ENCODE assay signal across 19 mouse cellular contexts in the genomic region with DNA sequence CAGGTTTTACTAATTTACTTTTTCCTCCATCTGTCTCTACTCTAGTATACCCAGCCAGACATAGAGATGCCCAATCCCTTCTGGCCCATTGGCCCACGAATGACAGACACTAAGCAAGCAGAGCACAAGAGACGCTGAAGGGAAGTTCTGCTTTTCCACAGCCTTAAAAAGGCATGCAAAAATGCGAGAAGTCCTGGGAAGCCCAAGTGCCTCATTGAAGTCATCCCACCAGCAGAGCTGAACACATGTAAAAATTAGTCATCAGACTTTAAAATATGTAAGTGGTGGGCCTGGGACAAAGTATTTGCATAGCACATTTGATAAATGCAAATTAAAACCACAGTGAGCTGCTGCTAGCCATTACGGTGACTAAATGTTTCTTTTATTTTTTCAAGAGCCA.
DNase-seq lines count a peak whose midpoint lies in the region; ATAC-seq and TF ChIP-seq lines count a peak whose summit lies in the region.
"Had no signal": no experiment of that assay in that cellular context is flagged by ENCODE, and none has a peak within 500 bp of the region (broad histone marks: within the 10 kb centered on the region; RNA-seq: fewer than 3 reads in every experiment).

No protein-coding gene starts in this region.

- H3K9ac ChIP-seq in forebrain, postnatal 0 days: no peak overlapping the region
- no peak overlapping the region for H3K9ac ChIP-seq in hindbrain, embryonic 11.5 days (ENCODE audit: low read depth, low read length)
- H3K9ac ChIP-seq: embryonic facial prominence, embryonic 15.5 days; kidney, embryonic 15.5 days; lung, embryonic 15.5 days had no signal

- H3K27ac ChIP-seq in forebrain, postnatal 0 days (ENCODE audit: low read depth, low read length): no peak overlapping the region
- no peak overlapping the region for H3K27ac ChIP-seq in forebrain, embryonic 10.5 days
- peak overlapping the region; percentile 87 for H3K27ac ChIP-seq in embryonic fibroblast, embryonic 13.5 days (ENCODE audit: insufficient read depth, low read length)
- H3K27ac ChIP-seq in hindbrain, embryonic 11.5 days (ENCODE audit: low read depth, low read length): no peak overlapping the region
- H3K27ac ChIP-seq: embryonic facial prominence, embryonic 15.5 days; kidney, embryonic 15.5 days; lung, embryonic 15.5 days had no signal

- no peaks in the 10 kb centered on the region for H3K4me1 ChIP-seq in forebrain, postnatal 0 days (ENCODE audit: insufficient read depth)
- no peaks in the 10 kb centered on the region for H3K4me1 ChIP-seq in forebrain, embryonic 10.5 days
- peaks cover 7% of the 10 kb centered on the region for H3K4me1 ChIP-seq in embryonic fibroblast, embryonic 13.5 days (ENCODE audit: control insufficient read depth, insufficient read depth, low read length)
- no peaks in the 10 kb centered on the region for H3K4me1 ChIP-seq in hindbrain, embryonic 11.5 days (replicated peaks; ENCODE audit: control insufficient read depth, insufficient read depth, low read length)
- H3K4me1 ChIP-seq: embryonic facial prominence, embryonic 15.5 days; kidney, embryonic 15.5 days; lung, embryonic 15.5 days had no signal

- H3K36me3 ChIP-seq in forebrain, postnatal 0 days (ENCODE audit: insufficient read depth): no peaks in the 10 kb centered on the region
- H3K36me3 ChIP-seq in forebrain, embryonic 10.5 days (replicated peaks): no peaks in the 10 kb centered on the region
- H3K36me3 ChIP-seq in hindbrain, embryonic 11.5 days (ENCODE audit: control insufficient read depth, insufficient read depth, low read length): no peaks in the 10 kb centered on the region
- H3K36me3 ChIP-seq: embryonic facial prominence, embryonic 15.5 days; kidney, embryonic 15.5 days had no signal

- H3K9me3 ChIP-seq in forebrain, postnatal 0 days (ENCODE audit: low read length): no peaks in the 10 kb centered on the region
- no peaks in the 10 kb centered on the region for H3K9me3 ChIP-seq in forebrain, embryonic 10.5 days
- H3K9me3 ChIP-seq in hindbrain, embryonic 11.5 days (ENCODE audit: control insufficient read depth, low read length): no peaks in the 10 kb centered on the region
- H3K9me3 ChIP-seq: embryonic facial prominence, embryonic 15.5 days; G1E; kidney, embryonic 15.5 days; lung, embryonic 15.5 days; megakaryocyte, embryonic 14.5 days had no signal

- H3K27me3 ChIP-seq in forebrain, postnatal 0 days (ENCODE audit: insufficient read depth, low read length): no peaks in the 10 kb centered on the region
- H3K27me3 ChIP-seq in forebrain, embryonic 10.5 days (ENCODE audit: poor library complexity, severe bottlenecking): no peaks in the 10 kb centered on the region
- H3K27me3 ChIP-seq in hindbrain, embryonic 11.5 days (ENCODE audit: control insufficient read depth, insufficient read depth, low read length): no peaks in the 10 kb centered on the region
- H3K27me3 ChIP-seq: embryonic facial prominence, embryonic 15.5 days; kidney, embryonic 15.5 days; lung, embryonic 15.5 days; megakaryocyte, embryonic 14.5 days had no signal

- DNase-seq in forebrain, postnatal 0 days: peak; percentile 43
- DNase-seq in forebrain, embryonic 10.5 days (ENCODE audit: extremely low spot score, low spot score): no peak
- peak; percentile 45 to 49 for DNase-seq in layer of hippocampus, adult 8-10 months (ENCODE audit: low spot score in 2 of 2)
- DNase-seq in right cerebral cortex, postnatal 25 days: peak; percentile 25
- no peak for DNase-seq in hindbrain, embryonic 11.5 days (ENCODE audit: low spot score)
- no peak for DNase-seq in ovary, postnatal 36 days (ENCODE audit: low spot score)
- DNase-seq: adrenal gland, postnatal 25 days; cerebellum, postnatal 36 days; heart, adult 11 months; retina, postnatal 1 day; thymus, postnatal 36 days had no signal

- no peak for TF ChIP-seq POLR2A in embryonic fibroblast, embryonic 13.5 days (IDR thresholded peaks at IDR 0.05; ENCODE audit: low read depth, low read length)

- no peak for TF ChIP-seq CTCF in forebrain, postnatal 0 days (IDR thresholded peaks at IDR 0.05; ENCODE audit: low read depth)
- no peak for TF ChIP-seq CTCF in embryonic fibroblast, embryonic 13.5 days (IDR thresholded peaks at IDR 0.05; ENCODE audit: borderline replicate concordance, insufficient read depth, low read length)

- H3K4me2 ChIP-seq in forebrain, postnatal 0 days (ENCODE audit: low read depth): no peak overlapping the region
- H3K4me2 ChIP-seq in hindbrain, embryonic 11.5 days (replicated peaks; ENCODE audit: low read depth, low read length): no peak overlapping the region
- H3K4me2 ChIP-seq: embryonic facial prominence, embryonic 15.5 days; kidney, embryonic 15.5 days; liver, embryonic 11.5 days; lung, embryonic 15.5 days had no signal

- ATAC-seq in forebrain, postnatal 0 days: peak; percentile 85
- ATAC-seq in hindbrain, embryonic 11.5 days (ENCODE audit: low FRiP score): no peak
- ATAC-seq in megakaryocyte-erythroid progenitor cell, adult 5-6 weeks (replicated peaks; ENCODE audit: low FRiP score, low TSS enrichment, poor library complexity, severe bottlenecking): no peak

- H3K4me3 ChIP-seq in forebrain, postnatal 0 days (ENCODE audit: low read depth, low read length): no peak overlapping the region
- H3K4me3 ChIP-seq in forebrain, embryonic 10.5 days: no peak overlapping the region
- no peak overlapping the region for H3K4me3 ChIP-seq in embryonic fibroblast, embryonic 13.5 days (ENCODE audit: insufficient read depth, low read length)
- no peak overlapping the region for H3K4me3 ChIP-seq in hindbrain, embryonic 11.5 days (ENCODE audit: low read depth, low read length)
- H3K4me3 ChIP-seq: embryonic facial prominence, embryonic 15.5 days; kidney, embryonic 15.5 days; lung, embryonic 15.5 days; megakaryocyte, embryonic 14.5 days had no signal

- WGBS in forebrain, postnatal 0 days: 41% methylated on average over 4 of the region's 4 CpGs
- 87% methylated on average over 4 of the region's 4 CpGs for WGBS in forebrain, embryonic 10.5 days
- WGBS in hindbrain, embryonic 11.5 days: 84% methylated on average over 4 of the region's 4 CpGs

Comparison
In these comparisons a context has a peak if more than half of its experiments do, and no peak if none do; other contexts are left out.
1. DNase-seq: peak in forebrain, postnatal 0 days (single experiment), layer of hippocampus, adult 8-10 months (2 of 2) and right cerebral cortex, postnatal 25 days (single experiment); none in forebrain, embryonic 10.5 days (single experiment), hindbrain, embryonic 11.5 days (single experiment) and ovary, postnatal 36 days (single experiment).